Mouse (Mus musculus) kidney, postnatal 10 days (tissue): ENCODE data around the gene Pcf11.
A peak's percentile ranks its signal among the peaks of the same experiment; 100 is the strongest.

Experiments used
- DNase-seq: peaks from one replicate; pipeline ENCODE4 v3.0.0; 2021; ENCODE audit warnings: mixed read lengths

The Pcf11 gene

DNA sequence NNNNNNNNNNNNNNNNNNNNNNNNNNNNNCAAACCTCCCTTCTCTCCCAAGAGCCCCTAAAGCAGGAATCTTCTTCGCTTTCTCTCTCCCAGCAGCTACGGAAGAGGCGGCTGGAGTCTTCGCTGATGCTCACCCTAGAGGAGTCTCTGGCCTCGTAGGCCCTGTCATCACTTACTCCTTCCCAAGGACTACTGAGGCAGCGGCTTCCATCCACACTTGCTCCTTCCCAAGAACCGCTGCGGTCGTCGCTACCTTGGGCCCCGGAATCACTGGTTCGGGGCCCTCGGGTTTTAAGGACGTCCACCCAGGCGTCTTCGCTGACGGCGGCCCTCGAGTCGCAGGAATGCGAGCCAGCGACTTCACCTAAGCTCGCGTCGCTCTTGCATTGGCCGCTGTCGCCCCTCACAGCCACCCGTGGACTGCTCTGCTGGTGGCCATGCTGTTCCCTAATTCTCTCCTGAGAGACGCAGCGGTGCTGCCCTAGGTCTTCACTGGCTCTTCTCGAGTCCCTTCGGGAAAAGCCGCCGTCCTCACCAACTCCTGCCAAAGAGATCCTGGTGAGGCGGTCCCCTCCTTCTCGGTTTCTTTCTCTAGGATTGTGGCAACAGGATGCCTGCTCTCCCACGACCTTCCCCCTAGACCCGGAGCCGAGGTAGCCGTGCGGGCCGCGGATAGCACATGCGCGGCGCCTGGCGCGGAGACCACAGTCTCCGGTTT lies 33.3 kb downstream of the Pcf11 start:
- peak; percentile 39 for DNase-seq

DNA sequence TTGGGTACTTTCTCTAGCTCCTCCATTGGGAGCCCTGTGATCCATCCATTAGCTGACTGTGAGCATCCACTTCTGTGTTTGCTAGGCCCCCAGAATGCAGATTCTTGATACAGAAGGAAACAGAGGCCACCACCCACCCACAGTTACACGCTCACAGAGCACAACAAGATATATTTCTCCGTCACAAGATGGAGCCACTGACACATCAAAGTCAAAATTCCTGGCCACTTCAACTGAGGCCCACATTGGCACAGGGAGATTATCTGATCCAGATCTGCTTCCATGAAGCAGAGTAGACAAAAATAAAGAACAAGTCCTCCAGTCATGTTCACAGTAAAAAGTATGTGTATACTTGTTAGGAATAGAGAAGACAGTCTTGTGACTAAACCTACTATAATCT lies 39.6 kb downstream of the Pcf11 start:
- DNase-seq: peak; percentile 38

DNA sequence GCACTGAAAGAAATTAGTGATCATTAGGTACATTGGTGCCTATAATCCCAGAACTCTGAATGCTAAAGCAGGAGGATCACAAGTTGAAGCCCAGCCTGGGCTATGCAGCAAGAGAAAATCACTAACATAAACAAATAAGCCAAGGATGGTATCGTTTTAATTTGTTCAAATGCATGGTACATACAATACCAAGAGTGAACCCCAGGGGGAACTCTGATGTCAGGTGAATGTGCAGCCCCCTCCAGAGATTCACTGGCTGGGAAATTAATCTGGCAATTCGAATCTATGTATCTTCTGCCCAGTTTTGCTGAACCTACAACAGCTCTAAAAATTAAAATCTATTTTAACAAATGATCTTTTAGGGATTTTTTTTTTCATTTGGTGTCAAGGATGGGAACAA lies 45.2 kb downstream of the Pcf11 start:
- no peak for DNase-seq

DNA sequence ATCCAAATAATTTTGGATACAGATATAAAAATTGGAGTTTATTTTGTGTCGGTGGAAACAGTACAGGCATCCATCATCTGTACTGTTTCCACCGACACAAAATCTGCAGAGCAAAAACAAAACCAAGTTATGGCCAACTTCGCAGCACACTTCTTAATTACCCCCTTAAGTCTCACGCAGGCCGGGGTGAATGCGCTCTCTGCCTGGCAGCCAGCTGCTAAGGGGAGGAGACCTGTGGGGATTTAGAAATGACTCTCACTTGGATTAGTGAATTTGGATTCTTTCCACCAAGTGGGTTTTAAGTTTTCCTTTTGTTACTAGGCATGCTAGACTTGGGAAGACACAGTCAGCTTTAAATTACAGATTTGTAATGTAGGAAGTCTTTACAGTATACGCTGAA lies 58.9 kb downstream of the Pcf11 start:
- no peak for DNase-seq

DNA sequence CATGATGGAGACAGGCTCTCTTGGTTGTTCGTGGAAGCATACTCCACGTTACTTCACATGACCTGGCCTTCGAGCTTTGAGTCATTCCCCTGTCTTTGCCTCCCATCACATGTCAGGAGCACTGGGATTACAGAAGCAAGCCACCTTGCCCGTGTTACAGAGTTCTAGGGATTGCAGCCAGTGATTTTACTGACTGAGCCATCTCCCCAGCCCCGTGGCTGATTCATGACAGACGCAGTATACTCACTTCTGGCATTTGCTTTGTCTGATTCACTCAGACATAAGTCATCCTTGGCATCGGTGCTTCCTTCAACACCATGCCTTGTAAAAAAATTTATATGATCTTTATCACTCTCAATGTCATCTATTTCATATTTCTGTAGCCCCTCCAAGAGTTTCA lies 64.8 kb downstream of the Pcf11 start:
- no peak for DNase-seq
